Mouse (Mus musculus): ENCODE measurements around the gene Gm853. TPM values are rescaled to one million over a fixed set of nuclear protein-coding genes. Genes with fewer than 3 reads are reported as not detected.

The Gm853 gene
- total RNA-seq, 1 experiment from 2014 or later = not detected

GRCm38 (mm10) chr4:130224071-130224470 lies 1.9 kb upstream of the Gm853 start:
- ATAC-seq (ENCODE audit: extremely low read depth, insufficient number of reproducible peaks, low FRiP score, poor library complexity, severe bottlenecking) = no peak

GRCm38 (mm10) chr4:130220176-130220575 lies 2.0 kb downstream of the Gm853 start:
- ATAC-seq (ENCODE audit: extremely low read depth, insufficient number of reproducible peaks, low FRiP score, poor library complexity, severe bottlenecking) = no peak

- no peak for ATAC-seq (ENCODE audit: extremely low read depth, insufficient number of reproducible peaks, low FRiP score, poor library complexity, severe bottlenecking)
Observed at GRCm38 (mm10) chr4:130215392-130215791, 6.8 kb downstream of the Gm853 start.

- no peak for ATAC-seq (ENCODE audit: extremely low read depth, insufficient number of reproducible peaks, low FRiP score, poor library complexity, severe bottlenecking)
Observed at GRCm38 (mm10) chr4:130213857-130214256, 8.3 kb downstream of the Gm853 start.

GRCm38 (mm10) chr4:130213197-130213596 lies 9.0 kb downstream of the Gm853 start:
- no peak for ATAC-seq (ENCODE audit: extremely low read depth, insufficient number of reproducible peaks, low FRiP score, poor library complexity, severe bottlenecking)

- ATAC-seq (ENCODE audit: extremely low read depth, insufficient number of reproducible peaks, low FRiP score, poor library complexity, severe bottlenecking) = no peak
Observed at GRCm38 (mm10) chr4:130212421-130212820, 9.8 kb downstream of the Gm853 start.

- ATAC-seq (ENCODE audit: extremely low read depth, insufficient number of reproducible peaks, low FRiP score, poor library complexity, severe bottlenecking) = no peak
Observed at GRCm38 (mm10) chr4:130211870-130212269, 10.3 kb downstream of the Gm853 start.

- ATAC-seq (ENCODE audit: extremely low read depth, insufficient number of reproducible peaks, low FRiP score, poor library complexity, severe bottlenecking) = peak; percentile 37; the same call in 1 of the 2 replicates
Observed at GRCm38 (mm10) chr4:130198694-130199670, 23.2 kb downstream of the Gm853 start.

GRCm38 (mm10) chr4:130196542-130196941 lies 25.7 kb downstream of the Gm853 start:
- ATAC-seq (ENCODE audit: extremely low read depth, insufficient number of reproducible peaks, low FRiP score, poor library complexity, severe bottlenecking) = no peak

GRCm38 (mm10) chr4:130195924-130196323 lies 26.3 kb downstream of the Gm853 start:
- no peak for ATAC-seq (ENCODE audit: extremely low read depth, insufficient number of reproducible peaks, low FRiP score, poor library complexity, severe bottlenecking)

- ATAC-seq (ENCODE audit: extremely low read depth, insufficient number of reproducible peaks, low FRiP score, poor library complexity, severe bottlenecking) = no peak
Observed at GRCm38 (mm10) chr4:130192266-130192665, 29.9 kb downstream of the Gm853 start.

GRCm38 (mm10) chr4:130189606-130190005 lies 32.6 kb downstream of the Gm853 start:
- no peak for ATAC-seq (ENCODE audit: extremely low read depth, insufficient number of reproducible peaks, low FRiP score, poor library complexity, severe bottlenecking)

- ATAC-seq (ENCODE audit: extremely low read depth, insufficient number of reproducible peaks, low FRiP score, poor library complexity, severe bottlenecking) = peak; percentile 96
Observed at GRCm38 (mm10) chr4:130188806-130189297, 33.3 kb downstream of the Gm853 start.

GRCm38 (mm10) chr4:130186891-130187290 lies 35.3 kb downstream of the Gm853 start:
- no peak for ATAC-seq (ENCODE audit: extremely low read depth, insufficient number of reproducible peaks, low FRiP score, poor library complexity, severe bottlenecking)

- ATAC-seq (ENCODE audit: extremely low read depth, insufficient number of reproducible peaks, low FRiP score, poor library complexity, severe bottlenecking) = no peak
Observed at GRCm38 (mm10) chr4:130186450-130186849, 35.8 kb downstream of the Gm853 start.

GRCm38 (mm10) chr4:130183879-130184278 lies 38.3 kb downstream of the Gm853 start:
- no peak for ATAC-seq (ENCODE audit: extremely low read depth, insufficient number of reproducible peaks, low FRiP score, poor library complexity, severe bottlenecking)

GRCm38 (mm10) chr4:130183023-130183422 lies 39.2 kb downstream of the Gm853 start:
- no peak for ATAC-seq (ENCODE audit: extremely low read depth, insufficient number of reproducible peaks, low FRiP score, poor library complexity, severe bottlenecking)

GRCm38 (mm10) chr4:130181886-130182285 lies 40.3 kb downstream of the Gm853 start:
- no peak for ATAC-seq (ENCODE audit: extremely low read depth, insufficient number of reproducible peaks, low FRiP score, poor library complexity, severe bottlenecking)

- no peak for ATAC-seq (ENCODE audit: extremely low read depth, insufficient number of reproducible peaks, low FRiP score, poor library complexity, severe bottlenecking)
Observed at GRCm38 (mm10) chr4:130180909-130181602, 41.1 kb downstream of the Gm853 start.

- no peak for ATAC-seq (ENCODE audit: extremely low read depth, insufficient number of reproducible peaks, low FRiP score, poor library complexity, severe bottlenecking)
Observed at GRCm38 (mm10) chr4:130179876-130180275, 42.3 kb downstream of the Gm853 start.

Data from neutrophil, adult 5-6 weeks (primary cell).